27 mouse cellular contexts compared by ENCODE assay signal in genomic region chr10:108461862-108462261, GRCm38 (mm10).
A peak's percentile ranks its signal among the peaks of the same experiment; 100 is the strongest.
DNase-seq lines count a peak whose midpoint lies in the region; ATAC-seq and TF ChIP-seq lines count a peak whose summit lies in the region.
"Had no signal": no experiment of that assay in that cellular context is flagged by ENCODE, and none has a peak within 500 bp of the region (broad histone marks: within the 10 kb centered on the region; RNA-seq: fewer than 3 reads in every experiment).

No protein-coding gene starts in this region.

- no peak for TF ChIP-seq CTCF in liver, postnatal 0 days (IDR thresholded peaks at IDR 0.05; ENCODE audit: low read depth)
- TF ChIP-seq CTCF in midbrain, postnatal 0 days (IDR thresholded peaks at IDR 0.05), result no peak
- TF ChIP-seq CTCF in cerebellum, adult 2 months (IDR thresholded peaks at IDR 0.05; ENCODE audit: borderline replicate concordance, insufficient read depth, low read depth, low read length), result no peak

- peak; percentile 63; the same call in 1 of the 2 replicates for ATAC-seq in liver, embryonic 11.5 days (replicated peaks; ENCODE audit: low FRiP score)
- no peak for ATAC-seq in liver, postnatal 0 days
- no peak for ATAC-seq in midbrain, embryonic 11.5 days (ENCODE audit: low FRiP score)
- no peak for ATAC-seq in midbrain, postnatal 0 days (ENCODE audit: low FRiP score)
- 0 out of 2 replicates have a peak, but pooled peaks have one; percentile 51 for ATAC-seq in liver, embryonic 13.5 days (ENCODE audit: low read depth)
- ATAC-seq: activated CD4-positive, CD25-positive, alpha-beta regulatory T cell, adult 4 months; CD4-positive, CD25-positive, alpha-beta regulatory T cell, adult 4 months; forebrain, embryonic 14.5 days; forebrain, embryonic 16.5 days; Patski had no signal

- no peaks in the 10 kb centered on the region for H3K36me3 ChIP-seq in liver, embryonic 11.5 days (ENCODE audit: control insufficient read depth, insufficient read depth, low read length)
- no peaks in the 10 kb centered on the region for H3K36me3 ChIP-seq in liver, postnatal 0 days (replicated peaks; ENCODE audit: insufficient read depth, low read length)
- no peaks in the 10 kb centered on the region for H3K36me3 ChIP-seq in midbrain, embryonic 11.5 days (ENCODE audit: control insufficient read depth, insufficient read depth, low read length)
- no peaks in the 10 kb centered on the region for H3K36me3 ChIP-seq in midbrain, postnatal 0 days (ENCODE audit: insufficient read depth, low read length)
- no peaks in the 10 kb centered on the region for H3K36me3 ChIP-seq in liver, embryonic 13.5 days
- H3K36me3 ChIP-seq: embryonic facial prominence, embryonic 13.5 days; embryonic facial prominence, embryonic 15.5 days; forebrain, embryonic 10.5 days; forebrain, embryonic 12.5 days had no signal

- no peak overlapping the region for H3K9ac ChIP-seq in liver, embryonic 11.5 days (ENCODE audit: low read depth, low read length)
- H3K9ac ChIP-seq in liver, postnatal 0 days (replicated peaks), result no peak overlapping the region
- H3K9ac ChIP-seq in midbrain, embryonic 11.5 days (ENCODE audit: low read length), result no peak overlapping the region
- H3K9ac ChIP-seq in midbrain, postnatal 0 days (replicated peaks; ENCODE audit: low read length, poor library complexity, severe bottlenecking), result no peak overlapping the region
- H3K9ac ChIP-seq in liver, embryonic 13.5 days, result no peak overlapping the region
- H3K9ac ChIP-seq: embryonic facial prominence, embryonic 13.5 days; embryonic facial prominence, embryonic 15.5 days; forebrain, embryonic 12.5 days had no signal

- no peaks in the 10 kb centered on the region for H3K27me3 ChIP-seq in liver, embryonic 11.5 days (replicated peaks; ENCODE audit: control insufficient read depth, insufficient read depth, low read length)
- H3K27me3 ChIP-seq in liver, postnatal 0 days (ENCODE audit: insufficient read depth, low read length), result no peaks in the 10 kb centered on the region
- no peaks in the 10 kb centered on the region for H3K27me3 ChIP-seq in midbrain, embryonic 11.5 days (ENCODE audit: control insufficient read depth, insufficient read depth, low read length)
- no peaks in the 10 kb centered on the region for H3K27me3 ChIP-seq in midbrain, postnatal 0 days (ENCODE audit: insufficient read depth, low read length)
- H3K27me3 ChIP-seq in liver, embryonic 13.5 days, result no peaks in the 10 kb centered on the region
- no peaks in the 10 kb centered on the region for H3K27me3 ChIP-seq in cerebellum, adult 2 months (ENCODE audit: control insufficient read depth, insufficient read depth, low read length)
- H3K27me3 ChIP-seq: CH12.LX; embryonic facial prominence, embryonic 13.5 days; embryonic facial prominence, embryonic 15.5 days; forebrain, embryonic 12.5 days; Patski had no signal

- H3K4me2 ChIP-seq in liver, embryonic 11.5 days, result no peak overlapping the region
- H3K4me2 ChIP-seq in liver, postnatal 0 days (ENCODE audit: low read depth, low read length), result no peak overlapping the region
- H3K4me2 ChIP-seq in midbrain, embryonic 11.5 days, result no peak overlapping the region
- no peak overlapping the region for H3K4me2 ChIP-seq in midbrain, postnatal 0 days (ENCODE audit: low read depth, low read length, poor library complexity, severe bottlenecking)
- no peak overlapping the region for H3K4me2 ChIP-seq in liver, embryonic 13.5 days
- H3K4me2 ChIP-seq: embryonic facial prominence, embryonic 13.5 days; embryonic facial prominence, embryonic 15.5 days; forebrain, embryonic 12.5 days had no signal

- no peak for TF ChIP-seq POLR2A in cerebellum, adult 2 months (IDR thresholded peaks at IDR 0.05; ENCODE audit: borderline replicate concordance, insufficient read depth, low read length)

- 65% methylated on average over 2 of the region's 2 CpGs for WGBS in liver, embryonic 11.5 days
- 59% methylated on average over 2 of the region's 2 CpGs for WGBS in liver, postnatal 0 days (ENCODE audit: insufficient replicate concordance)
- 85% methylated on average over 2 of the region's 2 CpGs for WGBS in midbrain, embryonic 11.5 days
- 59% methylated on average over 2 of the region's 2 CpGs for WGBS in midbrain, postnatal 0 days
- WGBS in liver, embryonic 13.5 days (ENCODE audit: insufficient replicate concordance), result 51% methylated on average over 2 of the region's 2 CpGs
- WGBS in cerebellum, adult 2 months, result 73% methylated on average over 2 of the region's 2 CpGs

- no peaks in the 10 kb centered on the region for H3K9me3 ChIP-seq in liver, embryonic 11.5 days (ENCODE audit: control insufficient read depth, low read length)
- H3K9me3 ChIP-seq in liver, postnatal 0 days (ENCODE audit: low read length), result no peaks in the 10 kb centered on the region
- H3K9me3 ChIP-seq in midbrain, embryonic 11.5 days (ENCODE audit: control insufficient read depth, low read length), result no peaks in the 10 kb centered on the region
- H3K9me3 ChIP-seq in midbrain, postnatal 0 days (ENCODE audit: low read length), result no peaks in the 10 kb centered on the region
- H3K9me3 ChIP-seq in liver, embryonic 13.5 days (replicated peaks), result no peaks in the 10 kb centered on the region
- H3K9me3 ChIP-seq: embryonic facial prominence, embryonic 13.5 days; embryonic facial prominence, embryonic 15.5 days; forebrain, embryonic 10.5 days; forebrain, embryonic 12.5 days had no signal

- H3K4me3 ChIP-seq in liver, embryonic 11.5 days (ENCODE audit: low read depth, low read length), result no peak overlapping the region
- H3K4me3 ChIP-seq in liver, postnatal 0 days (ENCODE audit: low read depth, low read length), result no peak overlapping the region
- no peak overlapping the region for H3K4me3 ChIP-seq in midbrain, embryonic 11.5 days (ENCODE audit: low read depth, low read length)
- H3K4me3 ChIP-seq in midbrain, postnatal 0 days (ENCODE audit: low read depth, low read length), result no peak overlapping the region
- no peak overlapping the region for H3K4me3 ChIP-seq in liver, embryonic 13.5 days (replicated peaks)
- H3K4me3 ChIP-seq in cerebellum, adult 2 months (replicated peaks; ENCODE audit: insufficient read depth, low read depth, low read length), result no peak overlapping the region
- H3K4me3 ChIP-seq: embryonic facial prominence, embryonic 13.5 days; embryonic facial prominence, embryonic 15.5 days; erythroblast, embryonic 14.5 days; forebrain, embryonic 10.5 days; forebrain, embryonic 12.5 days had no signal

- H3K4me1 ChIP-seq in liver, embryonic 11.5 days (replicated peaks; ENCODE audit: control insufficient read depth, insufficient read depth, low read length), result no peaks in the 10 kb centered on the region
- H3K4me1 ChIP-seq in liver, postnatal 0 days (ENCODE audit: insufficient read depth), result no peaks in the 10 kb centered on the region
- H3K4me1 ChIP-seq in midbrain, embryonic 11.5 days (ENCODE audit: control insufficient read depth, insufficient read depth, low read length), result no peaks in the 10 kb centered on the region
- no peaks in the 10 kb centered on the region for H3K4me1 ChIP-seq in midbrain, postnatal 0 days (ENCODE audit: insufficient read depth, low read length)
- no peaks in the 10 kb centered on the region for H3K4me1 ChIP-seq in liver, embryonic 13.5 days (replicated peaks)
- H3K4me1 ChIP-seq in cerebellum, adult 2 months (ENCODE audit: control insufficient read depth, insufficient read depth, low read length), result no peaks in the 10 kb centered on the region
- H3K4me1 ChIP-seq: embryonic facial prominence, embryonic 15.5 days; forebrain, embryonic 12.5 days had no signal

- DNase-seq in liver, embryonic 11.5 days (ENCODE audit: low spot score), result no peak
- no peak for DNase-seq in liver, postnatal 0 days
- peak; percentile 84 for DNase-seq in midbrain, embryonic 11.5 days (ENCODE audit: low spot score, missing footprints)
- no peak for DNase-seq in midbrain, postnatal 0 days (ENCODE audit: low spot score)
- no peak for DNase-seq in liver, embryonic 13.5 days
- no peak for DNase-seq in cerebellum, adult 2 months
- DNase-seq: adrenal gland, adult 8-10 months; adrenal gland, postnatal 14 days; adrenal gland, postnatal 36 days; B cell, adult 2 months; cerebellum, adult 11-12 months; cerebellum, adult 8-10 months; cerebellum, adult 9-11 months; cerebellum, postnatal 14 days; cerebellum, postnatal 36 days; embryo, embryonic 11 days had no signal

- no peak overlapping the region for H3K27ac ChIP-seq in liver, embryonic 11.5 days (ENCODE audit: low read depth, low read length)
- H3K27ac ChIP-seq in liver, postnatal 0 days (ENCODE audit: low read depth), result no peak overlapping the region
- H3K27ac ChIP-seq in midbrain, embryonic 11.5 days (ENCODE audit: low read depth, low read length), result no peak overlapping the region
- H3K27ac ChIP-seq in midbrain, postnatal 0 days (ENCODE audit: low read depth, low read length), result no peak overlapping the region
- no peak overlapping the region for H3K27ac ChIP-seq in liver, embryonic 13.5 days
- H3K27ac ChIP-seq in cerebellum, adult 2 months (ENCODE audit: insufficient read depth, low read length), result no peak overlapping the region
- H3K27ac ChIP-seq: embryonic facial prominence, embryonic 13.5 days; embryonic facial prominence, embryonic 15.5 days; forebrain, embryonic 10.5 days; forebrain, embryonic 12.5 days had no signal

- TF ChIP-seq EP300 in liver, postnatal 0 days (IDR thresholded peaks at IDR 0.05; ENCODE audit: low read depth), result no peak

Comparison
In these comparisons a context has a peak if more than half of its experiments do, and no peak if none do; other contexts are left out.
1. ATAC-seq: peak in liver, embryonic 11.5 days (single experiment) and liver, embryonic 13.5 days (single experiment); none in liver, postnatal 0 days (single experiment), midbrain, embryonic 11.5 days (single experiment) and midbrain, postnatal 0 days (single experiment).